Mouse (Mus musculus) splenic B cell, adult 2 months (primary cell): ENCODE measurements around the gene Hivep3.

Experiments
- DNase-seq: peaks from one replicate; pipeline ENCODE4 v3.0.0-alpha.2; 2011; ENCODE audit warnings: low read depth, low spot score
- H3K27me3 ChIP-seq: 2 replicates; pipeline ENCODE4 v1.6.1; 2012; ENCODE audit warnings: mild to moderate bottlenecking, low read length, moderate library complexity, mixed read lengths; ENCODE audit not compliant: control insufficient read depth, poor library complexity, insufficient read depth, severe bottlenecking
- H3K36me3 ChIP-seq: 2 replicates; pipeline ENCODE4 v1.6.1; 2012; ENCODE audit warnings: mild to moderate bottlenecking, low read length, moderate library complexity, mixed read lengths; ENCODE audit not compliant: control insufficient read depth, poor library complexity, insufficient read depth, severe bottlenecking

Gene Hivep3

DNA sequence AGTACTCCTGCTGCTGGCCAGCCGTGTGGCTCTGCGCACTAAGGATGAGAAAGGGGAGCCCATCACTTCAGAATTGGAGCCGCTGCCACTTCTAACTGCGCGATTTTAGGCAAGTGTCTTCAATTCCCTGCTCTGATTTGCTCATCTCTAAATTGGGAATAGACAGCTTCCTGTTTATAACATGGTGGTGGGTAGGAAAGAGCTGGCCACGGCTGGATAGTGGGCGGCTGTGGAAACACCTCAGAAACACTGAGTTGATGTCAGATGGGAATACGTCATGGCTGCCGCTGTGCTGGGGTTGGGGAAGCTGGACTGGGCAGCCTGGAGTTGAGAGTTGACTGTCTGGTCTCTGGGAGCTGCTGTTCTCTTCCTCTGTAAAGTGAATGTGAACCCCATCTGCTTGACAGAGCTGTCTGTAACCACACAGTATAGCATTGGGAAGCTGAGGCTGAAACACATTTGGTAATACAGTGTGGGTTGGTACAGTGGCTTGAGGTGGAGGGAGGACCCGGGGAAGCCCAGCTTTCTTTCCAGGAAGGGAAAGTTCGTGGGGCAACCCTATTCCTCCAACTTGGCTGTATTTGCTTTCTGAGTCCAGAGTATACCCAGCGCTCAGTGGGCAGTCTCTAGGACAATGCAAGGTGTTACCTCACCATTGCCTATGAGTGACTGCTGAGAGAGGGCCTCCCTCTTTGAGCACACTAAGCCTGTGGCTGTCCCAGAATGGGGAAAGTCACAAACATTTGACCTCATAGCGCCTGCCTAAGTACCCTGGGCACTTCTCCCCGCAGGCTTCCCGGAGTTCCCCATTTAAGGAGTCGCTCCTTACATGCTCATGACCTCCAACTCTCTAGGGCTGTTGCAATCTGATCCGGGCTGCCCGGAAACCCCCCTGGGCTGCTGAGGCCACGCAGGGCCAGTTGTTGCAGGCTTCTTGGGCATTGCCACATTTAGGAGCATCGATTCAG lies 232.8 kb downstream of the Hivep3 start:
- Histone ChIP-seq H3K27me3 (no peaks in the 10 kb centered on the region), H3K36me3 (no peaks in the 10 kb centered on the region)
- DNase-seq: no peak

DNA sequence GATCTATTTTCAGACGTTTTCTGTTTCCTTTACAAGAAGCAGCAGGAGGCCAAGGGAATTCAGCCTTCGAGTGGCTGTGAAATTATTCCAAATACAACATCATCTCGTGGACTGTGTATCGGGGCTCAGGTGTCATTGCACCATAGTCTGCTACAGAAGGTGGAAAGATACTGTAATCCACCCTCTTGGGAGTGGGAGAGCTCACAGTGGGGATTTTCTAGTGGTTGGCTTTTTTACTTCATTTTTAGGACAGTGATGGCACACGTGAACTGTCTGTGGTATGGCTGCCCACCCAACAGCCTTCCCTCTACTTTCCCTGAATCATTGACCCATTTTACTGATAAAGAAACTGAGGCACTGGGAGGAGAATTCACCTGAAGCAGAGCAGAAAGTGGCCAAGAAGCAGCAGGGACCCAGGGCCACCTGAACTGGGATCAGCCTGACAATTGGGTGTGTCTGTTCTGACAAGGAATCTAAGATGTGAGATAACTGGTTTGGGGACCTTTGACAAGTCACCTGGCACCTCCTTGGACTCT lies 233.6 kb downstream of the Hivep3 start:
- no peak for DNase-seq
- Histone ChIP-seq H3K36me3 (no peaks in the 10 kb centered on the region), H3K27me3 (no peaks in the 10 kb centered on the region)

DNA sequence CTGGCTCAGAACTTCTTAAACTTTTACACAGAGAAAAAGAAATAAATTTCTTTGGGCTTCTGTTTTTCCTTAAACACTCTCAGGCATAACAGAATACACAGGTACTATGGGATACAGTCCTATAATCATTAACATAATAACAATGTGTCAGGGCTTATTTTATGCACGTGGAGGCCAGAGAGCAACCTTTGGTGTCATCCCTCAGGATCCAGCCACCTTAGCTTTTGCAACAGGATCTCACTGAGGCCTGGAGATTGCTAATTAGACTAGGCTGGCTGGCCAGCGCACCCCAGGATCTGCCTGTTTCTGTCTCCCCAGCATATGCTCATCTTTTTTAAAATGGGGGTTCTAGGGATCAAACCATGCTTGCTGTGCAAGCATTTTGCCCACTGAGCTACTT lies 234.1 kb downstream of the Hivep3 start:
- DNase-seq: no peak
- no peaks in the 10 kb centered on the region for H3K27me3 ChIP-seq
- no peaks in the 10 kb centered on the region for H3K36me3 ChIP-seq

DNA sequence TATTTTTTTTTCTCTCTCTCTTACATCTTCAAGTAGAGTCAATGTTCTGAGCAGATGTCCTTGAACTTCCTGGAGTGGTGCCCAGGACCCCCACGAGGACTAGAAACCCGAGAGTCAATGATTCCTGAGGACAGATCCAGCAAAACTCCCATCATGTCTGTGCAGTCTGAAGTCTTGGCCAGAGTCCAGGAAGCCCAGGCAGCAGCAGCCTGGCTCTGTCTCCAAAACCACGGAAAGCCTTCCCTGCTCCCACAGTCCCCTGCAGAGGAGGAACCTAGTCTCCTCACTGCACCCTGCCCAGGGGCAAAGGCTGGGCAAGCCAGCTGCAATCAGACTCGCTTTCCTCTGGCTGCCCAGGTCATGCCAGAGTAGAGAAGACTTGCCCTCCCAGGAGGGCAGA lies 234.5 kb downstream of the Hivep3 start:
- no peak for DNase-seq
- H3K27me3 ChIP-seq: no peaks in the 10 kb centered on the region
- H3K36me3 ChIP-seq: no peaks in the 10 kb centered on the region

DNA sequence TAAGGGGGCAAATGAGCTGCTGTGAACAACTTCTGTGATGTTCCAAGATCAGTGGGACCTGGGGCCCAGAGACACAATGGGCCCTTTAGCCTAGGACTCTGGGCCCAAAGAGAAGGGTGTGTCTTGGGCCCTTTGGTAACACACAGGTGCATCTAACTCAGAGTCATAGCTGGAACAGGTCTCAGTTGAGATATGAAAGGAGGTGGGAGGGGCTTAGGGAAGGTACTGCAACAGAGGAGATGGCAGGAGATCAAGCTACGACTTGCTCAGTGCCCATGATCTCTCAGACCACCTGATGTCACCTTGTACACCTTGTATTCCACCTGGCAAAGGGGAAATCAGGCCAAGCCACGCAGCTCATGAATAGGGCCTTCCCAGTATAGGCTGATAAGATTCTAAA lies 235.3 kb downstream of the Hivep3 start:
- Histone ChIP-seq H3K36me3 (no peaks in the 10 kb centered on the region), H3K27me3 (no peaks in the 10 kb centered on the region)
- no peak for DNase-seq

DNA sequence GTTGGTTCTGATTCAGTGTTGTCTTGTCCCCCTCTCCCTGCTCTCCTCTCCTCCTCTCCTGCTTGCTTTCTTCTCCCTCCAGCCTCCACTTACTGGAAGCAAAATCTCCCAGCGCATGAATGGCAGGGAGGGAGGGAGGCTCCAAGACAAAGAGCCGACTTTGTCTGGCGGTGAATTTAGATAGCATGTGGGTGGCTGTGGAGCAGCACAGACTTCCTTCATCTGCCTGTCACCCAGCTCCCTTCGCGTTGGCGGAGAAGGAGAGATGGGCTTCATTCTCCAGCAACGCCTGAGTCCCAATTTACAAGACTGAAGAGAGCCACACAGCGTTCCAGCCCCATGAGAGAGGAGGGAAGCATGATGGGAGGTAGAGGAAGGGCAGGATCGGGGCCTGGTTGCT lies 236.6 kb downstream of the Hivep3 start:
- Histone ChIP-seq H3K27me3 (no peaks in the 10 kb centered on the region), H3K36me3 (no peaks in the 10 kb centered on the region)
- no peak for DNase-seq

- H3K36me3 ChIP-seq: no peaks in the 10 kb centered on the region
- H3K27me3 ChIP-seq: no peaks in the 10 kb centered on the region
- no peak for DNase-seq
Observed at GRCm38 (mm10) chr4:119972375-119972774, 238.8 kb downstream of the Hivep3 start.

DNA sequence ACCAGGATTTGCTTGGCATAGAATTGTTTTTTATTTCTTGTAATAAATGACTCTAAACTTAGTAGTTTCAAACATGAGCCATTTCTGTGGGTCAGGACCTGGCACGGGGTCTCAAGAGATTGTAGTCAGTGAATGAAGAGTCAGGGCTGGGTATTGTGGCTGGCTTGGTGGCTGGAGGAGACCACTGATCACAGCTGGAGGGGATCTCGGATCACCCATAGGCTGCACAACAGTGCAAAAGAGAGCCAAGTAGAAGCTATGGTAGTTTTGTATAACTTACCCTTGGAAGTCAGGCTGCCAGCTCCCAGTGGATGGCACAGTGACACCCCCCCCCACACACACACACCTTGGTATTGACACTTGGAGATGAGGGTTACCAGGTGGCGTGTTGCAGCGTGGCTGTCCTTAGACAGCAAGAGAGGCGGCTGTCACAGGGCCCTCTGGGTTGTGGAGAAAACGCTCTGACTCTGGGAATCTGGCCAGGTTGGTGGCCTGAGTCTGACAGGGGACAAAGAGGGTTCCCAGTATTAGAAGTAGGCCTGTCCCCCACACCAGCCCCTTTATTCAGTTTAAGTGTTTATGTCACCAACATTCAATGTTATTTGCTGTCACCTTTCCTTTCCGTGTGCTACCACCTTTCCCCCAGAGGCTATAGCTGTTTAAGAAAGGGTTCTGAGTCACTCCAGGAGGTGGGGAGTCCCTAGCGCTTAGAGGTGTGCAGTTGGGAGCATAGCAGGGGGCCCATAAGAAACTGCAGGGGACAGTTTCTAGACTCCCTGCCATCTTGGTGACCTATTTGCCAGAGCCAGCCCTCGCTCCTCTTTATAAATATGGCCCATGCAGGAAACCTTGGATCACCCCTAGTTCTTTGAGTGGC lies 240.4 kb downstream of the Hivep3 start:
- Histone ChIP-seq H3K27me3 (no peaks in the 10 kb centered on the region), H3K36me3 (no peaks in the 10 kb centered on the region)
- DNase-seq: no peak

- DNase-seq: no peak
- Histone ChIP-seq H3K36me3 (no peaks in the 10 kb centered on the region), H3K27me3 (no peaks in the 10 kb centered on the region)
Observed at GRCm38 (mm10) chr4:119975242-119975641, 241.7 kb downstream of the Hivep3 start.

DNA sequence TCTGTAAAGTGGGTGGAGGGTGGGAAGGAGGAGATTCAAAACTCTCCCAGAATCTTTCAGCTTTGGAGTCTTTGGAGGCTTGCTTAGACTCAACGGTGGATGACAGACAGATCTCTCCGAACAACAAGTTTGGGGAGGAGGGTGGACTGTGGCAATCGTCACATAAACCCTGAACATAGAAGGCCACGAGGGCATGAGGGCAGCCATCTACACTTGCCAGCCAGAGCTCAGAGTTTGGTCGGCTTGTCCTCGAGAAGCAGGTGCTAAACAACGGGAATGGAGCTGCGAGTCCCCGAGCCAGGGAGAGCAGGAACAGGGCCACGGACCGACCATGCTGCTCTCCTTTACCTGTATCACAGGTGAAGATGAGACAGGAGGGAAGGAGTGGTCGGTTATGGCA lies 242.2 kb downstream of the Hivep3 start:
- no peak for DNase-seq
- Histone ChIP-seq H3K27me3 (no peaks in the 10 kb centered on the region), H3K36me3 (no peaks in the 10 kb centered on the region)

- Histone ChIP-seq H3K36me3 (no peaks in the 10 kb centered on the region), H3K27me3 (no peaks in the 10 kb centered on the region)
- DNase-seq: peak; percentile 66
Observed at GRCm38 (mm10) chr4:119976428-119977168, 243.0 kb downstream of the Hivep3 start.

- H3K36me3 ChIP-seq: no peaks in the 10 kb centered on the region
- no peaks in the 10 kb centered on the region for H3K27me3 ChIP-seq
- DNase-seq: peak; percentile 72
Observed at GRCm38 (mm10) chr4:119977817-119978491, 244.4 kb downstream of the Hivep3 start.

DNA sequence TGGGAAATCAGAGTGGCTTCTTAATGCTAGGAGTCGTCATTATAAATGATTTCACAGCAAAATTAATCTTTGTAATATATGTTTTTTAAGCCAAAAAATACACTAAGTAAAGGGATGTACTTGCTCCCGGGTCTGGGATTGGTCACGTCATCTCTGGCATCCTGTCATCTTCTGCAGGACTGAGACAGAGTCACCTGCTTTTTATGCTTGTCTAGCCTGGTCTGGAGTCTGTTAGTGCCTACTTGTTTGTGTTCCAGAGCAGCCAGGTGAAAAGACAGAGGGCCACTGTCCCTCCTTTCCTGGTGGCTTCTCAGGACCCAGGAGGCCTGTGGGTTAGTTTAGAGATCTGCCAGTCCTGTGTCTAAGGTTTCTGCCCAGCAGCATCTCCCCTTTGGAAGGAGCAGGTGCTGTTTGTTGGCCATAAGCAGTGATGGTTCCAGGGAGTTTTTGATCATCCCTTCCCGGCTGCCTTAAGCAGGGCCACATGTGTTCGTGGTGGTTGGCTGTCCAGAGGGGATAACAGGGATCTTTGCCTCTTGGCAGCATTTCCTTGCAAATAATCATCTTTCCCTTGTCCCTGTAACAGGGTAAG lies 245.8 kb downstream of the Hivep3 start:
- no peaks in the 10 kb centered on the region for H3K36me3 ChIP-seq
- H3K27me3 ChIP-seq: no peaks in the 10 kb centered on the region
- no peak for DNase-seq

- Histone ChIP-seq H3K36me3 (no peaks in the 10 kb centered on the region), H3K27me3 (no peaks in the 10 kb centered on the region)
- DNase-seq: peak; percentile 37
Observed at GRCm38 (mm10) chr4:119979918-119980317, 246.3 kb downstream of the Hivep3 start.
